13 mouse cellular contexts compared by ENCODE assay signal in the genomic region with DNA sequence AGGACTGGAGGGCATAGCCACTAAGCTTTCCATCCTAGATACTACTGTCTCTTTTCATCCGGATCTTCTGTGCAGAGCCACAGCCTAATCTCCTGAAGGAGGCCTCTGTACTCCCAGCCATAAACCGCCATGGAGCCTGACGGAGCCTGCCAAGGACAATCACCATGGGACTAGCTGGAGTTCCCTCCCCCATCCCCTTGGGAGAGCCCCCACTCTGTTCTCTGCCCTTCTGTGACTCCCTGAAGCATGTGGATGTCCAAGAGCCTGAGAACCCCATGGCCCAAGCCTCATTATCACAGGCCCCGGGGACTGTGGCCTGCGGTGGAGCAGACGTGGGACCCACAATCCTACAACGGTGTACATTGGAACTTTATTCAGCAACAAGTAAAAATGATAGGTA.
"Had no signal": no experiment of that assay in that cellular context is flagged by ENCODE, and none has a peak within 500 bp of the region (broad histone marks: within the 10 kb centered on the region; RNA-seq: fewer than 3 reads in every experiment).

No protein-coding gene starts in this region.

- DNase-seq: lung, adult 18-20 months; lung, embryonic 14.5 days; lung, postnatal 10 days; lung, postnatal 4 days; midbrain, embryonic 14.5 days; retina, postnatal 1 day; right cerebral cortex, adult 18-20 months; right cerebral cortex, postnatal 25 days; right cerebral cortex, postnatal 4 days; spleen, adult 18-20 months; thymus, adult 18-20 months; thymus, postnatal 14 days; thymus, postnatal 36 days had no signal
